Mouse (Mus musculus) kidney, embryonic 16.5 days (tissue): ENCODE results near the gene Mrps27. TPM values are rescaled to one million over a fixed set of nuclear protein-coding genes. Genes with fewer than 3 reads are reported as not detected.

Experiments
- ATAC-seq: fragments of 200-750 bp; cut with Nextera tagmentation; 2 replicates; pipeline ENCODE4 v1.8.0; 2017; ENCODE audit warnings: moderate TSS enrichment; ENCODE audit not compliant: low FRiP score, low TSS enrichment
- H3K27ac ChIP-seq: fragments of 300-500 bp; sonication (generic); 2 replicates; pipeline ENCODE4 v1.5.1; 2014; ENCODE audit warnings: low read length
- H3K27me3 ChIP-seq: fragments of 300-500 bp; sonication (generic); 2 replicates; pipeline ENCODE4 v1.6.1; 2014; ENCODE audit warnings: low read length, control low read depth, mixed read lengths; ENCODE audit not compliant: insufficient read depth
- H3K36me3 ChIP-seq: fragments of 300-500 bp; sonication (generic); 2 replicates; pipeline ENCODE4 v1.6.1; 2014; ENCODE audit warnings: low read length, control low read depth, mixed read lengths; ENCODE audit not compliant: insufficient read depth
- H3K4me1 ChIP-seq: fragments of 300-500 bp; sonication (generic); 2 replicates; pipeline ENCODE4 v1.6.1; 2014; ENCODE audit warnings: low read length, control low read depth, mixed read lengths; ENCODE audit not compliant: insufficient read depth
- H3K4me2 ChIP-seq: fragments of 300-500 bp; sonication (generic); replicated peaks from 2 replicates; pipeline ENCODE4 v1.6.1; 2014; ENCODE audit warnings: low read depth, low read length
- H3K4me3 ChIP-seq: fragments of 300-500 bp; sonication (generic); 2 replicates; pipeline ENCODE4 v1.5.1; 2014; ENCODE audit warnings: mild to moderate bottlenecking, low read length
- H3K9ac ChIP-seq: fragments of 300-500 bp; sonication (generic); replicated peaks from 2 replicates; pipeline ENCODE4 v1.6.1; 2014; ENCODE audit warnings: low read length
- H3K9me3 ChIP-seq: fragments of 300-500 bp; sonication (generic); 2 replicates; pipeline ENCODE4 v1.6.1; 2016; ENCODE audit warnings: low read length, control low read depth
- WGBS: fragments of 180-500 bp; shearing (Covaris S2); extraction: QIAGEN DNeasy Blood & Tissue Kit; methylation state at CpG from one replicate; pipeline ENCODE4 v1.1.7; 2014; 5-methylcytosine and 5-hydroxymethylcytosine counted together
- polyA plus RNA-seq: library from polyadenylated mRNA; unstranded; fragments of >200 nt; fragmentation: Nextera tagmentation; extraction: Ambion mirVana; gene quantifications from 2 replicates; pipeline ENCODE4 v1.2.1, GENCODE M21; 2015

Gene Mrps27
- polyA plus RNA-seq, 1 experiment from 2014 or later: 80.6 TPM

DNA sequence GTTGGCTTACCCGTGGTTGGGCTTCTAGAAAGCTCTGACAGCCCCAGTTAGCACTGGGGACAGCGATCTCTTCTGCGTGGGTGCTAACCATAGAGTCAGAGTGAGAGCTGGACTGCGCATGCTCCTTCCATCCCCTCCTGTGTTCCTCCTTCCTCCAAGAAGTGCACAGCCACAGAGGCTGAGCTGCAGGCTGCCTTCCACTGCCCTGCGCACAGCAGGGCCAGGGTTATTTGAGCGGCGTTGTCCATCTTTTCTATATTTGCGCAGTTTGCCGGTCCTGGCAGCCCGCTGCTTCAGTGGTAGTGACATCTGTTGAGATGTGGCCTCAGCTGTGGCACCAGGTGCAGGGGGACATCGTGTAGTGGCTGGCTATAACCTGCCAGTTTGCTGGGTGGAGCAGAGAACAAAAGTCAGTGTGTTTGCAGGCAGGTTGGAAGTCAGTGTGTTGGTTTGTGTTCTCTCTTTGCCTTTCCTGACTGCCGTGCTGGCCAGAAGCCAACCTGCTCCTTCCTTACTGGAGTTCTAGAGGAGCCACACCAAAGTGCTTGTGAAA is 53.6 kb downstream of the Mrps27 start:
- H3K4me3 ChIP-seq: no peak overlapping the region
- WGBS: 88% methylated on average over 12 of the region's 12 CpGs
- H3K4me2 ChIP-seq: no peak overlapping the region
- H3K27me3 ChIP-seq: no peaks in the 10 kb centered on the region
- peak overlapping the region; percentile 58; the same call in 1 of the 2 replicates for H3K27ac ChIP-seq
- ATAC-seq: no peak
- H3K9ac ChIP-seq: no peak overlapping the region; the same call in 1 of the 2 replicates
- H3K9me3 ChIP-seq: no peaks in the 10 kb centered on the region
- peaks cover 12% of the 10 kb centered on the region; the same call in 1 of the 2 replicates for H3K36me3 ChIP-seq
- peaks cover 20% of the 10 kb centered on the region for H3K4me1 ChIP-seq

DNA sequence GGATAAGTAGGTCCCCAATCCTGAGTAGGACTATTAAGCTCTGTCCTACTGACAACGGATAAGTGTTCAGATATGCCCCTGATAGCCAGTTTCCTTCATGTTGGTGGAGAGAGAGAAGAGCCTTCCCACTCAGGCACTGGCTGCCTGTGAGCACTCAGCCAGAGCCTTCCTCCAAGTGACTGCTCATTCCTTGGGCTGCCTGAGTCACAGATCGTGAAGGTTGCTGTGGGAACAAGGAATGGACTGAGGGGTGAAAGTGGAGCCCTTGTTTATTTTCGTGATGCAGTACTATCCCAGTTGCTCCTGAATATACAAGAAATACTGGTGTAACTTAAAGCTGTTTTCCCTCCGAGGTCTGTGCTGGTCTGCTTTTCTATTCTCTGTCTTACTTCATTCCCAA is 54.8 kb downstream of the Mrps27 start:
- Histone ChIP-seq H3K9me3 (no peaks in the 10 kb centered on the region), H3K4me1 (peaks cover 20% of the 10 kb centered on the region), H3K36me3 (peaks cover 13% of the 10 kb centered on the region; the same call in 1 of the 2 replicates), H3K4me3 (no peak overlapping the region), H3K9ac (no peak overlapping the region), H3K4me2 (no peak overlapping the region), H3K27ac (peak overlapping the region; percentile 28; the same call in 1 of the 2 replicates), H3K27me3 (no peaks in the 10 kb centered on the region)
- peak; percentile 73; the same call in 1 of the 2 replicates for ATAC-seq
- WGBS: 47% methylated on average over 4 of the region's 4 CpGs

DNA sequence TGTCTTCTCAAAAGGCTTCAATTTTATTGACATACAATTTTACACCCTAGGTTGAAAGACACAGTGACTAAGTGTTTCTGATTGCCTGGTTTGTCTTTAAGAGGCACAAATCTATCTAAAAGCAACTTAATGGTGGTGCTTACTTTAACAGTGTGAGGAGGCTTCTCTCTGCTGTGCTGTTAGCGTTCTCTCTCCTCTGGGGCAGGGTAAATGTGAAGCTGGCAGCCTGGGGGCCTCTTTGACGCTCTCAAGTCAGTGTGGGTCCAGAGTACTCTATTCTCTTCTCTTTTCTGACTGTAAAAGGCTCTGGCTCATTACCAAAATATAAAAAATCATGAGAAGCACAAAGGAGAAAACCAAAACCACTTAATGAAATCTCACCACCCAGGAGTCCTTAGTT is 64.6 kb downstream of the Mrps27 start:
- H3K9ac ChIP-seq: no peak overlapping the region
- H3K9me3 ChIP-seq: no peaks in the 10 kb centered on the region
- no peak for ATAC-seq
- peaks cover 22% of the 10 kb centered on the region for H3K36me3 ChIP-seq
- no peak overlapping the region for H3K27ac ChIP-seq
- no peaks in the 10 kb centered on the region for H3K27me3 ChIP-seq
- WGBS: 70% methylated on average over 2 of the region's 2 CpGs
- H3K4me2 ChIP-seq: no peak overlapping the region
- no peak overlapping the region for H3K4me3 ChIP-seq
- peaks cover 32% of the 10 kb centered on the region for H3K4me1 ChIP-seq

GRCm38 (mm10) chr13:99410611-99411515 is 66.3 kb downstream of the Mrps27 start:
- 71% methylated on average over 14 of the region's 14 CpGs for WGBS
- no peak for ATAC-seq
- no peaks in the 10 kb centered on the region for H3K9me3 ChIP-seq
- H3K36me3 ChIP-seq: peaks cover 19% of the 10 kb centered on the region
- no peak overlapping the region for H3K4me2 ChIP-seq
- H3K4me3 ChIP-seq: no peak overlapping the region
- H3K27ac ChIP-seq: no peak overlapping the region
- H3K4me1 ChIP-seq: peaks cover 40% of the 10 kb centered on the region
- H3K9ac ChIP-seq: no peak overlapping the region
- no peaks in the 10 kb centered on the region for H3K27me3 ChIP-seq

GRCm38 (mm10) chr13:99411761-99412160 is 67.2 kb downstream of the Mrps27 start:
- Histone ChIP-seq H3K36me3 (peaks cover 17% of the 10 kb centered on the region), H3K9me3 (no peaks in the 10 kb centered on the region), H3K9ac (peak overlapping the region; percentile 52; the same call in 1 of the 2 replicates), H3K4me3 (no peak overlapping the region), H3K27me3 (no peaks in the 10 kb centered on the region), H3K27ac (peak overlapping the region; percentile 84), H3K4me1 (peaks cover 40% of the 10 kb centered on the region), H3K4me2 (no peak overlapping the region)
- 89% methylated on average over 3 of the region's 3 CpGs for WGBS
- no peak for ATAC-seq

DNA sequence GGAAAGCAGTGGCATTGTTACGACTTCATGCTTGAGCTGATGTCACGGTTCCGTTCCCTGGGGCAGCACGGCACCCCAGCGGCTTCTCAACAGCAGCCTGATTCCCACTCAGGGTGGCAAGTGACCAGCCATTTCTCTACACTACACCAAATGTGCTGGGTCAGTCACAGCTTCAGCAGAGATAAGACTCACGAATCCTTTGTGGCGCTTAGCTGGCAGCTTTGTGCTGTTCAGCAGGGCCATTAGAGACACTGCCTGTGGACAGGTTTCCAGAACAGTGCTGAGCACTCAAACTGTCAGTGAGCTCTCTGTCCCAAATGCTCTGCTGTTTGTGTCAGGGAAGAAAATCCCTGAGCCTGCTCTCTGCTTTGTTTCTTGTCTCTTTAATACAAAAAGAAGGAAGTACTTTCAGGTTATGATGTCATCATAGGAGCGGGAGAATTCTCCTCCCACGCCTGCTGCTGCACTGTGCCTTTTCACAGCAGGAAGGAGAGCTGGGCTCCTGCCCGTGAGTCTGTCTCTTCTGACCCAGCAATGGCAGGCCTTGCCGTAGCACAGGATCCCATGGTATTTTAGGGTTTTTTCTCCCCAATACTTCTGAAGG is 68.0 kb downstream of the Mrps27 start:
- Histone ChIP-seq H3K9ac (peak overlapping the region; percentile 52), H3K27ac (peak overlapping the region; percentile 84), H3K4me3 (no peak overlapping the region), H3K4me1 (peaks cover 40% of the 10 kb centered on the region), H3K27me3 (no peaks in the 10 kb centered on the region), H3K36me3 (peaks cover 16% of the 10 kb centered on the region), H3K9me3 (no peaks in the 10 kb centered on the region), H3K4me2 (0 out of 2 replicates have a peak overlapping the region, but pooled peaks have one; percentile 9)
- WGBS: 33% methylated on average over 11 of the region's 11 CpGs
- peak; percentile 52; the same call in 1 of the 2 replicates for ATAC-seq

DNA sequence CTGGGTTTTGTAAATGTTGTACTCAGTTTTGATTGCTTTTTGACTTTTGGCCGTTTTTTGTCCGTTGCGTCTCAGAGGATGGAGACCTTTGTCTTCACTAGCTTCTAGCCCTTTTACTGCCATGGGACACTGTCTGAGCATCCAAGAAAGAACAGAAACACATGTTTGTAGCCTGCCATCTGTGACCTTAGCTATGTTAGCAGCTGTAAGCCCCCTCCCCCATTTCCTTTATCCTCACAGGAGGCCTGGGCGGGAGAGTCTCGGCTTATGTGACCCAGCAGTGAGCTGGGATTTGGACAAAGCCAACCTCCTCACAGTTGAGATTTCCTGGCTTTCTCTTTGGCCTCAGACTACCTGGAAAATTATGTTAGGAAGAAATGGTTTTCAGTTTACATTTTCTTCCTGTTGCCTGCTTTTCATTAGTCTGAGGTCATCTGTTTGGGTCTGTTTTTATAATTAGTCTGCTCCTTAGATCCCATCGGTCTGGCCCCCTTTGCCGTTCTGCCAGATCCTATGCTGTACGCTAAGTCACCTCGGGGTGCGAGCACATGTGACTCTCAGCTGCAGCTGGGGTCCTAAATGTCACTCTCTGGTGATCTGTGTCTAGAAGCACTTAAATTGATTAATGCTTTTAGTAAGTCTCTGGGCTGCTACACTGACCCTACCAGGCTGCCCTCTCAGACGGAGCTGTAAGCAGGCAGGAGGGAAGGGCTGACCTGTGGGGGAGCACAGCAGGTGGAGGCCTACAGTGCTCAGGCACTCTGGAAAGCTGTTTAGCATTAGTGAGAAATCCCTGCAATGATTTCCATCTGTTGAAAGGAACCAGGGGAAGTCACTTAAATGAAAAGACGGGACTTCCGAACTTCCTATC is 69.1 kb downstream of the Mrps27 start:
- 43% methylated on average over 13 of the region's 13 CpGs for WGBS
- ATAC-seq: peak; percentile 82
- peaks cover 16% of the 10 kb centered on the region for H3K36me3 ChIP-seq
- H3K4me2 ChIP-seq: no peak overlapping the region
- no peak overlapping the region; the same call in 1 of the 2 replicates for H3K9ac ChIP-seq
- peaks cover 40% of the 10 kb centered on the region for H3K4me1 ChIP-seq
- H3K27ac ChIP-seq: peak overlapping the region; percentile 84
- H3K9me3 ChIP-seq: no peaks in the 10 kb centered on the region
- H3K27me3 ChIP-seq: no peaks in the 10 kb centered on the region
- H3K4me3 ChIP-seq: no peak overlapping the region

- H3K4me1 ChIP-seq: peaks cover 40% of the 10 kb centered on the region
- peaks cover 16% of the 10 kb centered on the region for H3K36me3 ChIP-seq
- H3K9ac ChIP-seq: no peak overlapping the region; the same call in 1 of the 2 replicates
- no peaks in the 10 kb centered on the region for H3K27me3 ChIP-seq
- 44% methylated on average over 10 of the region's 10 CpGs for WGBS
- peak; percentile 32; the same call in 1 of the 2 replicates for ATAC-seq
- H3K9me3 ChIP-seq: no peaks in the 10 kb centered on the region
- no peak overlapping the region; the same call in 1 of the 2 replicates for H3K27ac ChIP-seq
- no peak overlapping the region for H3K4me2 ChIP-seq
- H3K4me3 ChIP-seq: no peak overlapping the region
Observed at GRCm38 (mm10) chr13:99414352-99414742, 69.8 kb downstream of the Mrps27 start.

DNA sequence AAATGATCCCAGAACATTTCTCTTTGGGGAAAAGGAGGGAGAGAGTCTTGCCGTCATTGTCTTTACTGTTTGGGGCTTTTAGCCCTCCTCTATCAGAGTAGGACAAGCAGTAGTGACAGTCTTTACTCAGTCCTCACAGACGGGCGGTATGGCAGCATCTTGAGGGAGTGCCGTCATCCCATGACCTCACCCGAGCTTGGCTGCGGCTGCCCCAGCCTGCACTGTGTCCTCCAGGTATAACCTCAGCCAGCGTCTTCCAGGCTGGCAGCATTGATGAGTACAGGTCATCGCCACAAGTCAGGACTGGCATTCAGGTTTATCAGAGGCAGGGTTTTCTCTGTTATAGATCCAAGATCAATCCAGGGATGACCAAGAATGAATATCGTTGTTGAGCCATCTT is 72.0 kb downstream of the Mrps27 start:
- Histone ChIP-seq H3K4me3 (no peak overlapping the region), H3K27me3 (no peaks in the 10 kb centered on the region), H3K36me3 (peaks cover 16% of the 10 kb centered on the region), H3K27ac (no peak overlapping the region), H3K9me3 (no peaks in the 10 kb centered on the region), H3K4me2 (no peak overlapping the region), H3K4me1 (peaks cover 35% of the 10 kb centered on the region), H3K9ac (no peak overlapping the region)
- no peak for ATAC-seq
- 87% methylated on average over 9 of the region's 9 CpGs for WGBS
